ENCODE assay signal across 8 mouse cellular contexts in the genomic region with DNA sequence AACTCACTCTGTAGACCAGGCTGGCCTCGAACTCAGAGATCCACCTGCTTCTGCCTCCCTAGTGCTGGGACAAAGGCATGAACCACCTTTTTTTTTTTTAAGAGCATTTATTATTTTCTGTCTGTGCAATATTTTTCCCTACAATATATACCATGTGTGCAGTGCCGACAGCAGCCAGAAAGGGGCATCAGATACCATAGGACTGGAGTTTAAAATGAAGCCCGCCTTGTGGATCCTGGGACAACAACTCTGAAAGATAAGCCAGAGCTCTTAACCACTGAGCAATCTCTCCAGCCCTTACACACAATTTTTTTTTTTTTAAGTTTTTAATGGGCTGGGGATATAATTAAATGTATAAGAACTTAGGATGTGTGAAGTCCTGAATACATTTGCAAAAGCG. TPM values are rescaled to one million over a fixed set of nuclear protein-coding genes. Genes with fewer than 3 reads are reported as not detected.
DNase-seq lines count a peak whose midpoint lies in the region; ATAC-seq and TF ChIP-seq lines count a peak whose summit lies in the region.

No protein-coding gene starts in this region.

- no peak for TF ChIP-seq CTCF in left cerebral cortex, adult 2 months (IDR thresholded peaks at IDR 0.05)

- H3K4me3 ChIP-seq in heart, embryonic 16.5 days (ENCODE audit: low read length) = peak overlapping the region; percentile 73
- peak overlapping the region; percentile 54; the same call in 1 of the 2 replicates for H3K4me3 ChIP-seq in limb, embryonic 13.5 days
- H3K4me3 ChIP-seq in midbrain, embryonic 16.5 days (ENCODE audit: low read depth, low read length) = no peak overlapping the region
- no peak overlapping the region for H3K4me3 ChIP-seq in left cerebral cortex, adult 2 months

- H3K9ac ChIP-seq in heart, embryonic 16.5 days (ENCODE audit: low read length) = peak overlapping the region; percentile 51; the same call in 1 of the 2 replicates
- no peak overlapping the region for H3K9ac ChIP-seq in limb, embryonic 13.5 days
- H3K9ac ChIP-seq in midbrain, embryonic 16.5 days (ENCODE audit: low read depth, low read length) = no peak overlapping the region

- H3K4me2 ChIP-seq in heart, embryonic 16.5 days (ENCODE audit: low read depth, low read length) = peak overlapping the region; percentile 98
- peak overlapping the region; percentile 89 for H3K4me2 ChIP-seq in limb, embryonic 13.5 days (replicated peaks)
- H3K4me2 ChIP-seq in midbrain, embryonic 16.5 days (ENCODE audit: low read length) = peak overlapping the region; percentile 94

- WGBS in heart, embryonic 16.5 days = 23% methylated on average over 4 of the region's 4 CpGs
- 34% methylated on average over 4 of the region's 4 CpGs for WGBS in limb, embryonic 13.5 days
- 33% methylated on average over 4 of the region's 4 CpGs for WGBS in midbrain, embryonic 16.5 days

- H3K27me3 ChIP-seq in heart, embryonic 16.5 days (ENCODE audit: control insufficient read depth, insufficient read depth, low read length) = no peaks in the 10 kb centered on the region
- no peaks in the 10 kb centered on the region for H3K27me3 ChIP-seq in limb, embryonic 13.5 days
- no peaks in the 10 kb centered on the region for H3K27me3 ChIP-seq in midbrain, embryonic 16.5 days (ENCODE audit: control insufficient read depth, insufficient read depth, low read depth, low read length)

- no peaks in the 10 kb centered on the region for H3K9me3 ChIP-seq in heart, embryonic 16.5 days (replicated peaks; ENCODE audit: control insufficient read depth, low read length)
- H3K9me3 ChIP-seq in limb, embryonic 13.5 days = no peaks in the 10 kb centered on the region
- no peaks in the 10 kb centered on the region for H3K9me3 ChIP-seq in midbrain, embryonic 16.5 days (replicated peaks; ENCODE audit: control insufficient read depth, low read length, poor library complexity, severe bottlenecking)

- H3K36me3 ChIP-seq in heart, embryonic 16.5 days (ENCODE audit: control insufficient read depth, insufficient read depth) = no peaks in the 10 kb centered on the region
- no peaks in the 10 kb centered on the region for H3K36me3 ChIP-seq in limb, embryonic 13.5 days
- H3K36me3 ChIP-seq in midbrain, embryonic 16.5 days (ENCODE audit: control insufficient read depth, insufficient read depth, low read length) = no peaks in the 10 kb centered on the region

- intact Hi-C loops in left cerebral cortex, adult 2 months (cut with DNase I) = loop anchor here (1.0 kb wide), 2 partner anchors 32 to 79 kb away; no protein-coding TSS in a partner anchor

- peak; percentile 48 for DNase-seq in kidney, adult 9 months
- DNase-seq in kidney, adult 11 months = no peak
- no peak for DNase-seq in left cerebral cortex, adult 2 months (ENCODE audit: extremely low spot score in 1 of 2, low spot score in 2 of 2)
- DNase-seq in frontal cortex, postnatal 36 days (ENCODE audit: low spot score in 2 of 2) = no peak

- peak; percentile 54 for ATAC-seq in common myeloid progenitor, adult 5-6 weeks (replicated peaks; ENCODE audit: low read depth, poor library complexity, severe bottlenecking)
- ATAC-seq in heart, embryonic 16.5 days (replicated peaks; ENCODE audit: extremely low read depth, insufficient read depth, low FRiP score) = no peak
- ATAC-seq in limb, embryonic 13.5 days (ENCODE audit: low FRiP score, low read depth) = no peak
- no peak for ATAC-seq in midbrain, embryonic 16.5 days

- peaks cover 18% of the 10 kb centered on the region for H3K4me1 ChIP-seq in heart, embryonic 16.5 days (ENCODE audit: control insufficient read depth, insufficient read depth, low read length)
- H3K4me1 ChIP-seq in limb, embryonic 13.5 days = peaks cover 33% of the 10 kb centered on the region
- peaks cover 32% of the 10 kb centered on the region for H3K4me1 ChIP-seq in midbrain, embryonic 16.5 days (ENCODE audit: control insufficient read depth, insufficient read depth, low read length)

- H3K27ac ChIP-seq in heart, embryonic 16.5 days (ENCODE audit: low read length) = peak overlapping the region; percentile 95
- H3K27ac ChIP-seq in limb, embryonic 13.5 days = no peak overlapping the region
- H3K27ac ChIP-seq in midbrain, embryonic 16.5 days (ENCODE audit: low read length) = no peak overlapping the region
- no peak overlapping the region for H3K27ac ChIP-seq in left cerebral cortex, adult 2 months

RNA-seq across cellular contexts. Expression of gene Ccdc9, which starts 7.8 kb away (rescaled TPM):
- total RNA-seq in common myeloid progenitor, adult 5-6 weeks (2017) = 53.6 and 123 TPM in 2 replicates
- polyA plus RNA-seq in heart, embryonic 16.5 days (2015; fragmentation: Nextera tagmentation; extraction: Ambion mirVana) = 12.0 and 15.2 TPM in 2 replicates
- 26.1 and 29.2 TPM in 2 replicates for polyA plus RNA-seq in limb, embryonic 13.5 days (2015; fragmentation: Nextera tagmentation; extraction: Ambion mirVana)
- 22.1 and 25.4 TPM in 2 replicates for polyA plus RNA-seq in midbrain, embryonic 16.5 days (2015; fragmentation: Nextera tagmentation; extraction: Ambion mirVana)
- total RNA-seq in left cerebral cortex, adult 2 months (2021) = 10 to 100 TPM; 94.3 to 95.1 TPM

RNA-seq across cellular contexts. Expression of gene Bbc3, which starts 13.8 kb away (rescaled TPM):
- total RNA-seq in common myeloid progenitor, adult 5-6 weeks (2017) = 1.4 and 2.5 TPM in 2 replicates
- 5.7 and 6.8 TPM in 2 replicates for polyA plus RNA-seq in heart, embryonic 16.5 days (2015; fragmentation: Nextera tagmentation; extraction: Ambion mirVana)
- polyA plus RNA-seq in limb, embryonic 13.5 days (2015; fragmentation: Nextera tagmentation; extraction: Ambion mirVana) = 5.0 and 5.1 TPM in 2 replicates
- 30.0 and 31.3 TPM in 2 replicates for polyA plus RNA-seq in midbrain, embryonic 16.5 days (2015; fragmentation: Nextera tagmentation; extraction: Ambion mirVana)
- 1 to 10 TPM; 9.1 to 9.7 TPM for total RNA-seq in left cerebral cortex, adult 2 months (2021)

RNA-seq across cellular contexts. Expression of gene Inafm1, which starts 20.9 kb away (rescaled TPM):
- 15.1 and 18.0 TPM in 2 replicates for total RNA-seq in common myeloid progenitor, adult 5-6 weeks (2017)
- 6.9 and 9.0 TPM in 2 replicates for polyA plus RNA-seq in heart, embryonic 16.5 days (2015; fragmentation: Nextera tagmentation; extraction: Ambion mirVana)
- polyA plus RNA-seq in limb, embryonic 13.5 days (2015; fragmentation: Nextera tagmentation; extraction: Ambion mirVana) = 19.0 and 19.9 TPM in 2 replicates
- polyA plus RNA-seq in midbrain, embryonic 16.5 days (2015; fragmentation: Nextera tagmentation; extraction: Ambion mirVana) = 44.5 and 49.3 TPM in 2 replicates
- total RNA-seq in left cerebral cortex, adult 2 months (2021) = 10 to 100 TPM; 36.7 to 41.3 TPM

RNA-seq across cellular contexts. Expression of gene C5ar1, which starts 35.0 kb away (rescaled TPM):
- total RNA-seq in common myeloid progenitor, adult 5-6 weeks (2017) = 0.55 TPM in 1 of 2 replicates, not detected in the other
- polyA plus RNA-seq in heart, embryonic 16.5 days (2015; fragmentation: Nextera tagmentation; extraction: Ambion mirVana) = 2.6 and 3.2 TPM in 2 replicates
- 1.9 and 2.4 TPM in 2 replicates for polyA plus RNA-seq in limb, embryonic 13.5 days (2015; fragmentation: Nextera tagmentation; extraction: Ambion mirVana)
- polyA plus RNA-seq in midbrain, embryonic 16.5 days (2015; fragmentation: Nextera tagmentation; extraction: Ambion mirVana) = 1.2 and 1.5 TPM in 2 replicates
- 1 to 10 TPM; 1.3 to 1.7 TPM for total RNA-seq in left cerebral cortex, adult 2 months (2021)

RNA-seq across cellular contexts. Expression of gene C5ar2, which starts 50.4 kb away (rescaled TPM):
- 1.1 and 3.1 TPM in 2 replicates for total RNA-seq in common myeloid progenitor, adult 5-6 weeks (2017)
- polyA plus RNA-seq in heart, embryonic 16.5 days (2015; fragmentation: Nextera tagmentation; extraction: Ambion mirVana) = 0.76 and 0.88 TPM in 2 replicates
- 0.09 and 0.10 TPM in 2 replicates for polyA plus RNA-seq in limb, embryonic 13.5 days (2015; fragmentation: Nextera tagmentation; extraction: Ambion mirVana)
- polyA plus RNA-seq in midbrain, embryonic 16.5 days (2015; fragmentation: Nextera tagmentation; extraction: Ambion mirVana) = 0.06 and 0.14 TPM in 2 replicates
- total RNA-seq in left cerebral cortex, adult 2 months (2021) = under 1 TPM; 0.42 to 0.54 TPM

Comparison
In these comparisons a context has a peak if more than half of its experiments do, and no peak if none do; other contexts are left out.
1. H3K4me3 ChIP-seq: peak in heart, embryonic 16.5 days (single experiment) and limb, embryonic 13.5 days (single experiment); none in midbrain, embryonic 16.5 days (single experiment) and left cerebral cortex, adult 2 months (single experiment).
2. Peak in every context shown above with its lines, with median percentiles within 50 percentile points of each other: H3K4me2 ChIP-seq.